Mouse (Mus musculus): ENCODE measurements around the gene Tnfaip8l3.

DNA sequence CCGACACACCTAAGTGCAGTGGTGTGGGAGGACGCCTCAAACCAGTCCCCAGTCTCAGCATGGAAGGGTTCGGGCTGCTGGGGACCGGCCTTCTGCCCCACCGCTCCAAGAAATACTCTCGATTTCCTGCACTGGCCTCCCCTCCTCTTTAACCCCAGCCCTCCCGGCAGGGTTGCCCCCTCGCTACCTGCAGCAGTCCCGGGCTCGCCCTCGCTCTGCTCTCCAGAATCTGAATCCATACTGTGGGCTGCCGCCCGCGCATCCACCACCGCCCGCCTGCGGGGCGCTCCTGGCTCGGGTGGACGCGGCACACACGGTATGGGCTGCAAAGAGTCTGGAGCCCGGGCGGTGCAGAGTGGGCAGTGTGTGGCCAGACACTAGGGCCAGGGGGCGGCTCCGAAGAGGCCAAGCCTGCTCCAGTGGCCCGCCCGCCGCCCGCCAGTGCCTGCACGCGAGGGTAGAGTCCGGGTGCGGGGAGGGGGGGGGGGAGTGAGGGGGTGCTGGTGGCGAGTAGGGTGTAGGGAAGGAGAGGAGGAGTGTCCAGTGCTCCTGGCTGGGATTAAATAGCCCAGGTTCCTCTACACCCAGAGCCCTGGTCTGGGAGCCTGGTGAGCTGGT, at the start of gene Tnfaip8l3:
- TF ChIP-seq CTCF (IDR thresholded peaks at IDR 0.05; ENCODE audit: low read depth) (no peak), EP300 (IDR thresholded peaks at IDR 0.05; ENCODE audit: low read depth) (no peak)
